Mouse (Mus musculus) bone marrow macrophage, adult 2 months (primary cell): ENCODE data around the gene Ola1. TPM values are rescaled to one million over a fixed set of nuclear protein-coding genes. Genes with fewer than 3 reads are reported as not detected.

Source experiments
- H3K27ac ChIP-seq: 2 replicates; pipeline ENCODE4 v1.5.1; 2012; ENCODE audit warnings: low read depth, low read length; ENCODE audit not compliant: insufficient read depth
- H3K4me1 ChIP-seq: 2 replicates; pipeline ENCODE4 v1.6.1; 2012; ENCODE audit warnings: low read length; ENCODE audit not compliant: control insufficient read depth, insufficient read depth
- H3K4me3 ChIP-seq: 2 replicates; pipeline ENCODE4 v1.5.1; 2012; ENCODE audit warnings: mild to moderate bottlenecking, low read length, moderate library complexity; ENCODE audit not compliant: insufficient read depth
- CTCF ChIP-seq: IDR thresholded peaks from 2 replicates; pipeline ENCODE4 v1.5.1; 2012; ENCODE audit warnings: low read depth, mild to moderate bottlenecking, low read length, moderate library complexity
- POLR2A ChIP-seq: IDR thresholded peaks from 2 replicates; pipeline ENCODE4 v1.6.1; 2012; ENCODE audit warnings: mild to moderate bottlenecking, low read depth, low read length, borderline replicate concordance
- polyA plus RNA-seq: library from polyadenylated mRNA; stranded (reverse); fragments of >200 nt; gene quantifications from 2 replicates; pipeline ENCODE4 v1.2.4, GENCODE M21; 2012; ENCODE audit not compliant: missing spikeins, insufficient read depth, insufficient read length

Ola1 gene
- polyA plus RNA-seq, 1 experiment = 60.5 TPM

DNA sequence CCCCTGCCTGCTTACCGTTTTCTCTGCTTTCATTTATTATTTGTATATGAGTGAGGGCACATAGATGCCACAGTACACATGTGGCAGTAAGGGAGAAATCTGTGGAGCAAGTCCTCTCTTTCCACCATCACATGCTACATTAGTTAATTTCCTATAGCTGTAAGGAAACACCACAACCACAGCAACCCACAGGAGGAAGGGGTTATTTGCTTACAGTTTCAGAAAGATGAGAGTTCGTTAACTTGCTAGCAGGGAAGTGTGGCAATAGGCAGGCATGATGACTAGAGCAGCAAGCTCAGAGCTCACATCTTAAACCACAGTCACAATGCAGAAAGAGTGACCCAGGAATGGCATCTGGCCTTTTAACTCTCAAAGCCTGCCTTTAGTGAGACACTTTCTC is 58.0 kb downstream of the Ola1 start:
- peak overlapping the region; percentile 76 for H3K27ac ChIP-seq
- TF ChIP-seq POLR2A = no peak
- TF ChIP-seq CTCF = no peak
- H3K4me1 ChIP-seq = peaks cover 22% of the 10 kb centered on the region
- no peak overlapping the region for H3K4me3 ChIP-seq

DNA sequence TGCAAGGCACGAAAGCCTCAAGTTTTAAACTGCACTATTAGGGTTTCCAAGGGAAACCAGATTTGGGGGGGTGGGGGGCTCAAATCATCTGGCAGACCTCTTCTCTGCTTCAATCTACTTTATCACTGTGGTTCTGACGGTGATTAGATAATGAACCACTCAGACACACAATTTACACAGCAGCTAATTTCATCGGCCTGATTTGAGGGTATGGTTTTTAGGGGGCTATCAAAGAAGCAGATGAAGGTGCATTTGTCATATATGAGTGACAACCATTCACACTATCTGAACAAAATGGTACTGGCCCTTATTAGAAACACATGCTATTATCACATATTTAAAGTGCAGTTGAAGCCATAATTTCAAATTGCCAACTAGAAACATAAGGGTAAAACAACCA is 61.5 kb downstream of the Ola1 start:
- no peak overlapping the region for H3K4me3 ChIP-seq
- H3K27ac ChIP-seq = no peak overlapping the region
- TF ChIP-seq POLR2A (no peak), CTCF (no peak)
- H3K4me1 ChIP-seq = peaks cover 21% of the 10 kb centered on the region

GRCm38 (mm10) chr2:73150526-73150925 is 68.2 kb downstream of the Ola1 start:
- Histone ChIP-seq H3K27ac (no peak overlapping the region), H3K4me3 (no peak overlapping the region), H3K4me1 (peaks cover 10% of the 10 kb centered on the region)
- TF ChIP-seq CTCF (no peak), POLR2A (no peak)

DNA sequence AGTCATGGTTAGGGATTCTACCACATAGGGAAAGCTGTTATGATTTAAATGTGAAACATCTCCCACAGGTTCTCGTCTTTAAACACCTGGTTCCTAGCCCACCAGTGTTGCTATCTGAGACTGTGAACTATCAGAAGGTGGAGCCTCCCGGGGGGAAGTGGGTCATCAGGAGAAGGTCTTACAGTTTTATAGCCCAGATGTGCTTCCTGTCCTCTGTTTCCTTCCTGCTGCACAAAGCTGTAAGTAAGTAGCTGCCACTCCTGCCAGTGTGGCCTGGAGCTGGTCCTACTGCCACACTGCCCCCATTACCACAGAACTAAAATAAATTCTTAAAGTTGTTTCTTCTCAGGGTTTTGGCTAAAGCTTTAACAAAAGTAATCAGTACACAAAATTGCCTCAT is 72.6 kb downstream of the Ola1 start:
- Histone ChIP-seq H3K4me3 (no peak overlapping the region), H3K4me1 (peaks cover 12% of the 10 kb centered on the region), H3K27ac (peak overlapping the region; percentile 67)
- TF ChIP-seq CTCF = no peak
- no peak for TF ChIP-seq POLR2A

DNA sequence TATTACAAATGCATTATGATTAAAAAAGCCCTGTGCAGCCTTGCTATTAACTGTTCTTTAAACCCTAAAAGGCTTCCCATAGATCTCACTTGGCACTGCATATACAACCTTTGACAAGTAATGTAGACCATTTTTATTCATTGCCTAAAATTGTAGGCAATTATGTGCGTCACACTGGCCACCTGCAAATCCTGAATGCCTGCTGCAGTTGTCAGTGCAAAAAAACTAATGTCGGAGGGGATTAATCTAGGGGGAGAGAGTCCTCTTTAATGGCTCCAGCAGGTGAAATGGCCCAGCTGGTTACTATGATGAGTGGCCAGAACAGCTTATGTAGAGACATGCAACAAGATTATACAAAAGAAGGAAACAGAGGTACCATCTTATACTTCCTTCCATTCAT is 75.0 kb downstream of the Ola1 start:
- TF ChIP-seq POLR2A (no peak), CTCF (no peak)
- Histone ChIP-seq H3K4me1 (peaks cover 12% of the 10 kb centered on the region), H3K27ac (no peak overlapping the region), H3K4me3 (no peak overlapping the region)

GRCm38 (mm10) chr2:73142832-73143470 is 75.8 kb downstream of the Ola1 start:
- no peak overlapping the region for H3K27ac ChIP-seq
- TF ChIP-seq CTCF (no peak), POLR2A (no peak)
- H3K4me3 ChIP-seq = no peak overlapping the region
- H3K4me1 ChIP-seq = peaks cover 12% of the 10 kb centered on the region

- TF ChIP-seq POLR2A (no peak), CTCF (no peak)
- Histone ChIP-seq H3K4me3 (no peak overlapping the region), H3K4me1 (no peaks in the 10 kb centered on the region), H3K27ac (no peak overlapping the region)
Measured at GRCm38 (mm10) chr2:73132897-73133296, 85.8 kb downstream of the Ola1 start.

DNA sequence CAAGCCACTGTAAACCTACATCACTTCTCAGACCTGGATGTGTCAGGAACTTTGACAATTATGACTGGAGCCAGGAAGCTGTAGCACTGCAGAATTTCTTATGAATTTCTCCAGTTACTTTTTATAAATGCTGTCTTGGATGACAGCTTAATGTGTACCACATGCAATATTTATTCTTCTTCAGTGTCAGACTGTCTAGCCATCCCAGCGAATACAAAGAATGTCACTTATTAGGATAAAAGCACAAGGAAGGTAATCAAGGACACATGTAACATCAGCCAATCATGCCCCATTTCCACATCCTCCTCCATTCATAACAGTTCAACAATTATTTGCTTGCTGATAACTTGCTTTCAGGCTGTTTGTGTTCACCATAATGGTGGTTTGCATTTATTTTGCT is 91.0 kb downstream of the Ola1 start:
- no peak for TF ChIP-seq POLR2A
- TF ChIP-seq CTCF = no peak
- H3K4me1 ChIP-seq = no peaks in the 10 kb centered on the region
- H3K4me3 ChIP-seq = no peak overlapping the region
- H3K27ac ChIP-seq = no peak overlapping the region

DNA sequence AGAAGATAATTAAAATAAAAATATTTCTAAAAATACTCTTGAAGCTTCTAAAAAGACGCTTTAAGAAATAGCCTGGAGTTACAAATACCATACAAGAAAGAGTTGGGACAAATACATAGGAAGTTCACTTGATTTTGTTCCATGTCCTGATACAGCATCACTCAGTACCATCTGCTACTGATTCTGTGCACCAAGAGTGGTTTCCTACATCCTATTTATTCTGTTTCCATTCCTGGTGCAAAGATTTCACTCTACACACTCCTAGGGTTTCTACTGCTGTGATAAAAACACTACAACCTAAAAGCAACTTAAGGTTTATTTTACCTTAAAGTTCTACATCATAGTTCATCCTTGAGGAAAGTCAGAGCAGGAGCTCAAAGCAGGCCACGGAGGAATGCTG is 99.9 kb downstream of the Ola1 start:
- TF ChIP-seq POLR2A = no peak
- no peak for TF ChIP-seq CTCF
- Histone ChIP-seq H3K4me1 (no peaks in the 10 kb centered on the region), H3K27ac (no peak overlapping the region), H3K4me3 (no peak overlapping the region)

- no peak for TF ChIP-seq CTCF
- TF ChIP-seq POLR2A = no peak
- H3K27ac ChIP-seq = no peak overlapping the region
Measured at GRCm38 (mm10) chr2:73107089-73107488, 111.6 kb downstream of the Ola1 start.

More at GRCm38 (mm10) chr2:73107089-73107488, 111.6 kb downstream of the Ola1 start:
- Histone ChIP-seq H3K4me1 (no peaks in the 10 kb centered on the region), H3K4me3 (no peak overlapping the region)
